Mouse (Mus musculus): ENCODE results near the gene Irak2.

Irak2 gene

GRCm38 (mm10) chr6:113639201-113639600 is 934 bp downstream of the Irak2 start:
- no peak for DNase-seq (ENCODE audit: low read depth, low spot score)

DNA sequence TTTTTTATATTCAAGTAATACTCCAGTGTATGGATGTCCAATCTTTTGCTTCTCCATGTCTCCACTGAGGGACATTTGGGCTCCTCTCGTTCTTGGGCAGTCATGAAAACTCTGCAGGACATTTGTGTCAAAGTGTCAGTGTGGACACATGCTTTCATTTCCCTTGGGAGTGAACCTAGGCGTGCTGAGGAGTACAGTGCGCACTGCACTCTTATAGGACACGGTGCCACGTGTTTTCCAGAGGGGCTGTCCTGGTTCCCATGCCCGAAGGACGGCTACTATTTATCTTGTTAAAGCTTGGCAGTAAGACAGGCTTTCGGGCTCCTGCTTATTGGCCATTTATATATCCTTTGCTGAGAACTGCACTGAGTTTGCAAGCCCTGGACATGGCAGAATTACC is 4.3 kb downstream of the Irak2 start:
- DNase-seq (ENCODE audit: low read depth, low spot score) = no peak

DNA sequence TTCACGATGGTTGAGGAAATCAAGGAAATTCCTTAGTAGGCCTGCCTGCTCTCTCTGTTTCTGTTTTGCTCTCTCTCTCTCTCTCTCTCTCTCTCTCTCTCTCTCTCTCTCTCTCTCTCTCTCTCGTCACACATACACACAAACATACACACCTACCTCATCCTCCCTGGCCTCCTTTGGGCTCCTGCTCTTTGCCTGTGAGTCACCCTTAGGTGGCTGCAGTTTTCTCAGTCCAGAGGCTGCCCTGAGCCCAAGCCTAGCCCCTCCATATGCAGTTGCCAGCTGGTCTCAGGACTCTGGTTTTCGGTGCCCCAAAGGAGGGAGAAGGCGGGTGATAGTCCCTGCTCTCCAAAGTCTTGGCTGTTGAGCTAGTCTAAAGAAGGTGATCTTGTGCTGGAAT is 4.8 kb downstream of the Irak2 start:
- no peak for DNase-seq (ENCODE audit: low read depth, low spot score)

- no peak for DNase-seq (ENCODE audit: low read depth, low spot score)
These were observed 5.7 kb downstream of the Irak2 start for GRCm38 (mm10) chr6:113643967-113644366.

- DNase-seq (ENCODE audit: low read depth, low spot score) = no peak
These were observed 6.5 kb downstream of the Irak2 start for GRCm38 (mm10) chr6:113644808-113645207.

DNA sequence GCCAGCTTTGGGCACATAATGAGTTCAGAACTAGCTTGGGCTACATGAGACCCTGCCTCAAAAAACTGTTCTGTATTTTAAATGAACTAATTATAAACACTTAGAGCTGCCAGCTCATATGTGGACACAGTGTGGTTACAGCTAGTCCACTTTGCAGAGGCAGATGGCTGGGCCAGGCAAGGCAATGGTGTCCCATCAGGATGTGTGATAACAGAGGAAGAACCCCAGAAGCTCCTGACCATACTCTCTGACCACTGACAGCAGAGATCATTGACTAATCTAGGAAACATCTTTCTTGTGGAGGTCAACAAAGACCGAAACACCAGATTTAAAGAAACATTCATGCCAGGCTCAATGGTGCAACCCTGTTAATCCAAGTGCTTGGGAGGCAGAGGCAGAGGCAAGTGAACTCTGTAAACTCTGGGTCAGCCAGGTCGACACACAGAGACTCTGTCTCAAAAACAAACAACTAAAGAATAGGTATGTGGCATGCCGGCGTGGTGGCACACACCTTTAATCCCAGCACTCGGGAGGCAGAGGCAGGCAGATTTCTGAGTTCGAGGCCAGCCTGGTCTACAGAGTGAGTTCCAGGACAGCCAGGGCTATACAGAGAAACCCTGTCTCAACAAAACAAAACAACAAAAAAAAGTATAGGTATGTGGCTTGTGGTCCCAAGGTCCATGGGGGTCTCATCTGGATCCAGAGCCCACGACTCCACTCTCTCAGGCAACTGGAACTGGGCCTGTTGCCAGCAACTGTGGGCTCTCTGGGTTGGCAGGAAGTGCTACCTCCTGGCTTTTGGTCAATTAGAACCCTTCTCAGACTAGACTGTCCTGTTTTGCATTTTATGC is 11.3 kb downstream of the Irak2 start:
- no peak for DNase-seq (ENCODE audit: low read depth, low spot score)

- DNase-seq (ENCODE audit: low read depth, low spot score) = no peak
These were observed 12.0 kb downstream of the Irak2 start for GRCm38 (mm10) chr6:113650197-113650640.

DNA sequence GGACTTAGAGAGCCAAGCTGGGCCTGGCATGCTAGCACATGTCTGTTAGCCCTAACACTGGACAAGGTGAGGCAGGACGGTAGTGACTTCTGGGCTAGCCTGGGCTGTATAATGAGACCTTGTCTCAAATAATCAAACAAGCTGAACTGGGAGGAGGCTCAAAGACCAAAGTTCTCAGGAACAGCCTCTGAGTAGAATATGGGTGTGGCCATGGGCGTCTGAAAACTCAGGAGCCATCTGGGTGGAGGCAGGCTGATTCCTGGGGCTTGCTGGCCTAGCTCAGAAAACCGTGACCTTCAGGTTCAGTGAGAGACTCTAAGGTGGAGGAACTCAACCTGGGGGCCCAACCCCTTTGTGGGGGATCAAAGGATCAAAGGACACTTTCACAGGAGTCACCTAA is 13.4 kb downstream of the Irak2 start:
- DNase-seq (ENCODE audit: low read depth, low spot score) = no peak

- DNase-seq (ENCODE audit: low read depth, low spot score) = no peak
These were observed 15.3 kb downstream of the Irak2 start for GRCm38 (mm10) chr6:113653551-113653950.

GRCm38 (mm10) chr6:113654102-113654501 is 15.8 kb downstream of the Irak2 start:
- DNase-seq (ENCODE audit: low read depth, low spot score) = no peak

GRCm38 (mm10) chr6:113654753-113655397 is 16.6 kb downstream of the Irak2 start:
- DNase-seq (ENCODE audit: low read depth, low spot score) = no peak

DNA sequence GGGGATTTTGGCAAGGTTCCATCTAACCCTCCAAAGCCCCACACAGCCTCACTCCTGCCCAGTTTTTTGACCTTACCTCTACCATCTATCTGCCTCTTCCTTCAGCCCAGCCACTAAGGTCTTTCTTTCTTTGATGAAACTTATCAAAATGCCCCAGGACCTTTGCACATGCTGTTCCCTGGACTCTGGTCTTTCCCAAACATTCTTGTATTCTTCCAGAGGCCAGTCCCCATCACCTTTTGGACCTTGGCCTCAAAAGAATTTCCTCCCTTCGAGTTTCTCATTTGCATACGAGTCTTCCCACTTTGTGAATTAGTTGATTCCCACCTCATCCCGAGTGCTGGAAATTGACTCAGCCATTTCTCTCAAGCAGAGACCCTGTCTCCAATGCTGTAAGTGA is 17.2 kb downstream of the Irak2 start:
- DNase-seq (ENCODE audit: low read depth, low spot score) = no peak

DNA sequence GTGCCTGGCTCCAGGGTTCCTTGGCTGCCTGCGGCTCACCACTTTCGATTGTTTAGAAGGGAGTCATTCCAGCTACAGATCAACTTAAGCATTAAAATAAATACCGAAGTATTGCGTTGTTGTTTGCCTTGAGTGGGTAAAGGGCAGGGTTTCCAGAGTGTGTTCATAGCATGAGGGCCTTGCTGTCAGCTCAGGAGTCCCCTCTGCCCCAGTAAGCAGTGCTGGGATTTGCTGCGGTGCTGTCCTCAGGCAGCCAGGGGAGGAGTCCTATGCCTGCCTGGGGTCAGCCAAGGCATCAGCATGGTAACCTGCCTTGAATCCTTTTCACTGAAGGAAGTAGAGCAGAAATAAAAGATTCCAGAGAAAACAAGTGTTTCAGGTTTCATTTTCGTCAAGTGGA is 18.6 kb downstream of the Irak2 start:
- DNase-seq (ENCODE audit: low read depth, low spot score) = no peak

DNA sequence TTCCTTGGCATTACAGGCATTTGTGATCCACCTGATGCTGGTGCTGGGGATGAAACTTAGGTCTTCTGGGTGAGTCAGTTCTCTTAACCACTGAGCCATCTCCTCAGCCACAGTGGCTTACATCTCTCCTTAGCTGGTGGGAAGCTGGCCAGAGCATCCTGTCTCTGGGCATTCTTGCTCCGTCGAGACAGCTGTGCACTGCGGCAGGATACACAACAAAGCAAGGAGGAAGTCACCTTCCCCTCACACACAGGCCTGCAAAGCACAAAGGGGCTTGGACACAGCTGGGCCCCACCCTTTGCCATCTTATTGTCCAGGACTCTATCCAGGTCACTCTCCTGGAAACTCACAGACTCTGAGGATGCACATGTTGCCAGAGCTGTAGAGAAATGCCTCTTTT is 20.0 kb downstream of the Irak2 start:
- no peak for DNase-seq (ENCODE audit: low read depth, low spot score)

DNA sequence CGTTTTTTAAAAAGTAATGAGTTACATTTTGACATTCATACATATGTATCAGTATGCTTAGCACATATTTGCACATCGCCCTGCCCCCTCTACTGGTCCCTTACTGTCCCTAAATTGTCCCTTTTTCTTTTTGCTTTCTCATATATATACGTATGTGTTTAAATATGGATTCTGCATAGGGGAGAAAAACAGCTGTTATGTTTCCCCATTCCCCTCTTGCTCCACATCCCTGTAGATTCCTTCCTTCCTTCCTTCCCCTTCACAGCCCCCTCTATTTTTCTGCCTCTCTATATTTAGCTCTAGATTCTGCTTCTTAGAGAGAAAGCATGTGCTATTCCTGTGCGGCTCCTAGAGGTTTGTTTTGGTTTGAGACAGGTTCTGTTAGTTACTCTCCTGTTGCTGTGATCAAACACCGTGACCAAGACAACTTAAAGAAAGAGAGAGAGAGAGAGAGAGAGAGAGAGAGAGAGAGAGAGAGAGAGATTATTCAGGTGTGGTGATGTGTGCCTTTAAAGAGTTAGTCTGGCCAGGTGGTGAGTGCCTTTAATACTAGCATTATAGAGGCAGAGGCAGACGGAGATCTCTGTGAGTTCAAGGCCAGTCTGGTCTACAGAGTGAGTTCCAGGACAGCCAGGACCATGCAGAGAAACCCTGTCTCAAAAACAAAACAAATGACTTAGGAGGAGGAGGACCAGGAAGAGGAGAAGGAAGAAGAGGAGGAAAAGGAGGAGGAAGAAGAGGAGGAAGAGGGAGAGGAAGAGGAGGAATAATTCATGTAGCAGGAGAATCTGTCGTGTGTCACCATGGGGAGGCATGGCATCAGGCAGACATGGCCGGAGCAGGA is 21.6 kb downstream of the Irak2 start:
- DNase-seq (ENCODE audit: low read depth, low spot score) = no peak

GRCm38 (mm10) chr6:113660492-113661352 is 22.5 kb downstream of the Irak2 start:
- no peak for DNase-seq (ENCODE audit: low read depth, low spot score)

- DNase-seq (ENCODE audit: low read depth, low spot score) = no peak
These were observed 23.3 kb downstream of the Irak2 start for GRCm38 (mm10) chr6:113661353-113662241.

DNA sequence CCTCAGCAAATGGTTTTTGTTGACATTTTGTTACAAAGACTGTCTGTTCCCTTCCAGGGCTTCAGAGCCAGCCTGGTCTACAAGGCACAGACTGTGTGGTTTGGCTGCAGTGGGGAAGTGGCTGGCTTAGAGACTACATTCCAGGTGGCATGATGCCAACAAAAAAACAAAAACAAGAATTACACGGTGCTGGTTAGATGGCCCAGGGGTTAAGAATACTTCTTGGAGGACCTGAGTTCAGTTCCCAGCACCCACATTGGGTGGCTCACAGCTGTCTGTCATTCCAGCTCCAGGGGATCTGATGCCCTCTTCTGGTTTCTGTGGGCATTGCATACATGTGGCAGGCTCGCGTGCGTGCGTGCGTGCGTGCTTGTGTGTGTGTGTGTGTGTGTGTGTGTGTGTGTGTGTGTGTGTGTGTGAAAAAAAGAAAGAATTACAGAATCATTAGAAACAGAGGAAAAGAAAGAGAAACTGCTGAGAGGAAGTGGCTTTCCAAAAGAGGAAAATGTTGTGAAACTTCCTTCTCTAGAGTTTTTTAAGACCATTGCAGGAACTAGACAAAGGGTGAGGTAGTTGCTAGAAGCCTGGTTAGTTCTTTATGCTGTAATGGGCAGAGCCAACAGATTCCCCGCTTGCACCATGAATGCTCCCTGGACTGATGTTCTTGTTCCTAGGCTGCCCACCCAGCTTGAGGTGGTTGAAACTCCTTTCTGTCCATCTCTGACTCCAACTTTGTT is 24.9 kb downstream of the Irak2 start:
- DNase-seq (ENCODE audit: low read depth, low spot score) = no peak

DNA sequence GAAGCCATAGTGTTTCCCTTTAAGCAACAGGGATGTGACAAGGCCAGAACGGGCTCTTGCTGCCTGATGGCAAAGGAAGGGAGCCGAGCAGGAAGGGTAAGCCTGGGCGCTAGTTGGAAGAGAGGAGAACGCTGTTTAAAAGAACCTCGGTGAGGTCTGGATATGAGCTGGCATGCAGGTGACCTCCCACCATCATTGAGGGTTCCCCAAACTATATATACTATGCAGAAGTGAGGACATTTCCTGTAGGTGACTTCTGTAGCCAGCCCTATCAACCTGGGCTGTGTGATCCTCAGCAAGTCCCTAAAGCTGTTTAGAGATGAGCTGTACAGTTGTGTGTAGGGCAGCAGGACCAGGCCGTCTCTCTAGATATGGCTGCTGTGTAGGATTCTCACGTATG is 26.0 kb downstream of the Irak2 start:
- DNase-seq (ENCODE audit: low read depth, low spot score) = no peak

Measured in embryo, embryonic 11.5 days (tissue).